Mouse (Mus musculus) left cerebral cortex, adult 11 months (tissue): ENCODE measurements around the gene Car12.

Experiments
- DNase-seq: peaks from one replicate; pipeline ENCODE4 v3.0.0; 2022; ENCODE audit warnings: low spot score

Gene Car12

DNA sequence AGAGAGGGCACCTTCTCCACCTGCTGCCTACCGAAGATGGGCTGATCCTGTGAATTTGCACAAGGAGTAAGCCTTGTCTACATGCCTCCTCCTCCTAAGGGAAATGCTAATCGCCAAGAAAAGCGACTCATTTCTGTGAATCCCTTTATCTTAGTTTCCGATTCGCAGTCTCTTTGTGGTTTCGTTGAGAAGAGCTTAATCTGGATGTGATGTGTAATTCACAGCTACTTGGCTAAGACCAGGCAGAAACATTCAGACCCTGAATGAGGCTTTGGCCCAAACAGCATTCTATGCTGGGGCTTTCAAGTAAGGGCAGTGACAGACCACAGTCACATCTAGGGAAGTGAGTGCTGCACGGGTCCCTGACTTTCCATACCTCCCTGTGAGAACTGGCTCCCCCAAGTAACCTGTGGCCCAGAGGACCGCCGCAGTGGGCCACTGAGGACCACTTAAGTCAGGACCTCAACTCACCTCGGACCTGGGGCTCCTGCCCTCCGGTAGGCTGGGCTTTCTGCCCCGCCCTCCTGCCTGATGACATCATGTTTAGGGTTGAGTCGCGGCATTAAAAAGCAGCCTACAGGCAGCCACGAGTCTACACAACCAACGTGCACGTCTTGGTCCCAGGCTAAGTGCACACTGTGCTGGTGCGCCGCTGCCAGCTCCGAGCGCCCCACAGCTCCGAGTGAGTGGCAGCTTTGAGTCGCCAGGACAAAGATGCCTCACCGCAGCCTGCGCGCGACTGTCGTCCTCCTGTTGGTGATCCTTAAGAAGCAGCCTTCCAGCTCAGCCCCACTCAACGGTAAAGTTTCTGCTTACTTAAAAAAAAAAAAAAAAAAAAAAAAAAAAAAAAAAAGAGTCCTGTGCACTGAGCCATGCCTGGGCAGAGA is at the start of gene Car12:
TSS of gene Car12 (plus strand) at position 552 of the 887 bp plus-strand sequence.
- DNase-seq, result no peak

DNA sequence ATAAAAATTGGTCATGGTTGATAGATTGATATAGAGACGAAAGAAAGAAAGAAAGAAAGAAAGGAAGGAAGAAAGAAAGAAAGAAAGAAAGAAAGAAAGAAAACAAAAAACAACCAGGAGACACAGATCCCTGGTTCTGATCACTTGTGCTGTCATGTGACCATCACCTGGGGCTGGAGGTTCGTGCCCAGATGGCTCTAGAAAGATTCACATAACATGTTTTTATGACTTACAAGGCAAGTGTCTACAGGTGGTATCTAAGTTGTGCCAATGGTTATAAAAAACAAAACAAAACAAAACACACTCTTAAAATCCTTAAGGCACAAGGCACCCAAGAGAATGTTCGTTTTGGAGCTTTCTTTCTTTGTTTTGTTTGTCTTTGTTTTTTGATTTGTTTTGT is 49.7 kb upstream of the Car12 start:
- DNase-seq, result no peak

DNA sequence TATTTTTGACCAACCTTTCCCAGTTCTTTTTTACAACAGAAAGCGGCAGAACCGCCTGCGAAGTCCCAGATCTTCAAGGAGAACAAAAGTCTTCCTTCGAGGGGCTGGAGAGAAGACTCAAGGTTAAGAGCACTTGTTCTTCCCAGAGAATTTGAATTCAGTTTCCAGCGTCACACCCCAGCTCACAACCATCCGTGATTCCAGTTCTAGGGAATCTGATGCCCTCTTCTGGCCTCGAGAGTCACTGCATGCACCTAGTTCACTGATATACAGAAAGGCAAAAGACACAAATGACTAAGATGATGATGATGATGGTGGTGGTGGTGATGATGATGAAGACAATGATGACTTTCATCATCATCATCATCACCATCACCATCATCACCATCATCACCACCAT is 48.9 kb upstream of the Car12 start:
- DNase-seq, result no peak

DNA sequence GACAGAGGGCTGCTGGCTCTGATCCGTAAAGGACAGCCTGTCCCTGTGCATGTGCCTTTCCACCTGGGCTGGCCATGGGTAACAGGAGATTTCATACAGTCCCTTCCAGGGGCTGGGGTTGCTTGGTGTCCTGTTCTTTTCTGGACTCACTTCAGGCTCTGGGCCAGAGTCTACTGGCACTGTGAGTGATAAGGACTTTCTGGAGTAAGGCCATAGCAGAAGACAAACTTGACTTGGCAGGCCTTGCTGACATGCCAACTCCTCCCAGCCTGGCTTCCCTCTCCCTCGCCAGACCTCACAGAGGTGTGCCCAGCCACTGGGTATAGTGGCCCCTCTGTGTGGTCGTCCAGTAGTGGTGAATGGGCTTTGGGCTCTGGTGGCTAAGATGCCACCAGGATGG is 47.3 kb upstream of the Car12 start:
- DNase-seq, result no peak

DNA sequence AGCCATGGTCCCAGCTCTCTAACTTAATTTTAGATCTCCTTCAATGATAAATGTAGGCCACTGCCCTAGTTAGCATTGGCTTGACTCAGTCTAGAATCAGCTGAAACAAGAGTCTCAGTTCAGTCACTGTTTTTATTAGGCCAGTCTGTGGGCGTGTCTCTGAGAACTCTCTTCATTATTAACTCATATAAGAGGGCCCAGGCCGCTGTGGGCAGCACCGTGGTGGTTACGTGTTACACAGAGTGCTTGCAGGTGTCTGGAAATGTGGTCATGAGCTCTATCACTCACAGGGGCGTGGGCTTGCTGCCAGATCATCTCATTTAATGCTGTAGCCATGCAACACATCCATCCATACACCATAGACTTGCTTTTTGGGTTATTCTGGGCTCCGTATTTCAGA is 46.4 kb upstream of the Car12 start:
- DNase-seq, result no peak

DNA sequence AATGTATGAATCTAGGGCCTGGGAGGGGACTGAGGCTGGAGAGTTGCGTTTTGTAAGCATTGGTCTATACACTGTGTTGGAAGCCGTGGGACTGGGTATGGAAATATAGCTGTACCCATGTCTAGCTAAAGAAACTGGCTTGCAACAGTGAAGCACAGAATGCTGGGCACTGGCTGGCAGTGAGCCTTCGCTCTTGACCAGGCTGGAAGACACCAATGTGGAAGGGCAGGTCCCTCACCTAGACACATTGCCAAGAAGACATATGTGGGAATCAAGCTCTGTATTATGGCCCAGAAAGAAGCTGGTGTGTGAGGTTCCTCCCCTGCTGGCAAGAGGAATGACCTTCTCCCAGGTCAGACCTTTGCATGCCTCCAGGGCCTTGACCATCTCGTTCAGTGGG is 45.6 kb upstream of the Car12 start:
- DNase-seq, result no peak

DNA sequence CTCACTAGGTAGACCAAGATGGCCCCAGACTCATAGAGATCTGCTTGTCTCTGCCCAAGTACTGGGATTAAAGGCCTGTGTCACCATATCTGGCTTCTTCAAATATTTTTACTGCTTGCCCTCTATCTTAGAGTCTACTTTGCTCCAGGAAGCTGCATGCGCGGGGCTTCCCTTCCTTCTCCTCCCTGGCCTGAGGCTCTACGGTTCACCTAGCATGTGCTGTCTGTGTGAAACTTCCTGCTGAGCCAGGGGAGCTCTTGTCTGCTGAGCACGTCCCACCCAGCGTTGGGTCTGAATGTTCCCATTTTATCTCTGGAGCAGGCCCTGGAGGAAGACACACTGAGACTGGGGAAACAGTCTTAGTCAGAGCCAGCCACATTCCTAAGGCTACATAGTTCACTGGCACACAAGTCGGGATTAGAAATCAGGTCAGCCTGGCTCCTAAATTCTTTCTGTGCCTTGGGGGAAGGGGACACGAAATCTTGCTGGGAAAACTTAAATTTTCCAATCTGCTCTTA is 43.9 kb upstream of the Car12 start:
- DNase-seq, result no peak

DNA sequence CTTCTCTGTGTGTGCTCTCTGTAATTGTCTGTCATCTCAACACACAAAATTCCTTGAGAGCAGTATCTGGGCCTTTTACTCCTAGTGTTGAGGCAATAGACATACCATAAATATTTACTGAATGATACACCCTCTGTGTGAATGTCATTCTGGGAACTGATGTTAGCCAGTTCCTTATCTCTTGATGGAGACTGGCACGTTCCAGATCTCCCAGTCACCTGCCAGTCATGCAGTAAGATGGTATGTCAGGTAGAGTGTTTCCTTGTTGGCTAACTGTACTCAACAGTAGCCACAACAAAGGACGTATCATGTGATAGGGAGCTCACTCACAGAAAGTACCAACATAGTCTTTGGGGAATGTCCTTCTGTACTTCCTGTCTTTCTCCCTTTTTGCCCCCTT is 39.7 kb upstream of the Car12 start:
- DNase-seq, result no peak

DNA sequence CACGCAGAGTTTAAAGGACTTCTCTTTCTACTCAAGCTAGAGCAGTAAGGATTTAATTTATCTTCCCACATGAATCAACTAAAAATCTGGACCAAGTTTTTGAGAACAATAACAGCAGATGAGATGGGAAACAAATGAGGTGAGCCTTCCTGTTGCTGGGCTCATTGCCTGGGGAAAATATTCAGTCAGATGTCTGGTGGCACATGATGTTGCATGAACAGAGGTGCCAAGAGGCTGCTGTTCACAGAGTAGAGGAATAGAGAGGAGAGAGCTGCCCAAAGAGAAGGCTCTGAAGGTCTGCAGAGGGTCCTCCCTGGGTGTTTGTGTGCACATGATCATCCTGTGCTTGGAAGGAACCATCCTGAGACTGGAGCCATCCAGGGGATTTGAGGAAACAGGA is 37.9 kb upstream of the Car12 start:
- DNase-seq, result no peak

DNA sequence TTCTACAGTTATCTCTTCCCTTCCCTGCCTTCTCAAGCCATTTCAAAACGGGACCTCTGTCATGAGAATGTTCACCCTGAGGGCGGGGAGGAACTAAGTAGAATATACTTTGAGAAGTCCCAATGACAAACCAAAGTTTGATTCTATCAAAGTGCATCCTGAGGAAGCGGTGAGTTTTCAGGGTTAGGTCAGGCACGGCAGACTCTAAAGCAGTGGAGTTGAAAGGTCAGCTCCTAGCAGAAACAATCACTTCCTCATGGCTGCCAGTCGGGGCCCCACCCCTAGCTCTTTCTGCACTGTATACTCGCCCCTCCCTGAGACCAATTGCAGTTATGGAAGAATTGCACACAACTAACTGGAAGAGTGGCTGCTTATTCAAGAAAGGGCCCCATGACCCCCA is 33.4 kb upstream of the Car12 start:
- no peak for DNase-seq

DNA sequence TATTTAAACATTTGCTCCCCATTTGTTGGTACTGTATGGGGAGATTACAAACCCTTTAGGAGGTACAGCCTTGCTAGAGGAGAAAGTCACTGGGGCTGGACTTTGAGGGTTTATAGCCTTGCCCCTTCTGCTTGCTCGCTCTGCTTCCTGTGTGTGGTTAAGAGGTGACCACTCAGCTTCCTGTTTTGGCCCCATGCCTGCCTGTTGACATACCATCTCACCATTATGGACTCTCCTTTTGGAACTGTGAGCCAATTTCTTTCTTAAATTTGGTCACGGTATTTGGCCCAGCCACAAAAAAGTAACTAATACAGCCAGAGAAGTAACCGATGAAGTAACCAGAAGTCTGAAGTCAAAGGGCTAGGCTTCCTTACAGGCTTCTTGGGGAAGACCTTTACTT is 30.7 kb upstream of the Car12 start:
- no peak for DNase-seq

DNA sequence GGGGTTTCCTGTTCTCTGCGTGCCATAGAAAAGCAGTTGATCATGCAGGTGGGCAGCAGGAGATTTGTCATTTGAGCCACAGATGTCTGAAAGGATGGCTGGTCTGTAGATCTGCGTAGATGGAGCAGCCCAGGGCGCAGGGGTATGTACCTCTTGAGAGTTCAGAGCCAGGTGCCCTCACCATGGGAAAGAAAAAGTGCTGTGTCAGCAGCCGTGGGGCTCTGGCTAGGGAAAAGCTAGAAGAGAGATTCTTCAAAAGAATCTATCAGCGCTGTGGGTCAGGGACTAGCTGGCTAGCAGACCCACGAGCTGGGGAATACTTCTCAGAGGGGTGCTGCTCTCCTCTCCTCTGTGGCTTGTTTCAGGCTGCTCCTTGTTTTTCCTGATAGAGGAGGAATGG is 27.8 kb upstream of the Car12 start:
- DNase-seq, result no peak

DNA sequence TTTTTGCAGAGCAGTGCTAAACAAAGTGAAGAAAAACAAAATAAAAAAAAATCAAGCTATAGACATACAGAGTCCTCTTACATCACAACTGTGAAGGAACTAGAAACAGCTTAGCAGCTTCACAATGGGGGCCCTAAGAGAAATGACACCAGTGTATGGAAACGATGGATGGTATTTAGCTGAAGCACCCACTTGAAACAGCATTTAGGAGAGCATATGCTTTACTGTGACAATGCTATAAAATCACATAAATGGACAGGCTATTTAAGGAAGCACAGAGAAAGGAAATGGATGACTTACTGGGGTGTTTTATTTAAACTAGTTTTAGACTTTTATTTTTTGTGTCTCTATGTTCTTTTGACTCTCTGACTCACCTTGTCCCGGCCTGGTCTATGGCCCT is 25.8 kb upstream of the Car12 start:
- no peak for DNase-seq

DNA sequence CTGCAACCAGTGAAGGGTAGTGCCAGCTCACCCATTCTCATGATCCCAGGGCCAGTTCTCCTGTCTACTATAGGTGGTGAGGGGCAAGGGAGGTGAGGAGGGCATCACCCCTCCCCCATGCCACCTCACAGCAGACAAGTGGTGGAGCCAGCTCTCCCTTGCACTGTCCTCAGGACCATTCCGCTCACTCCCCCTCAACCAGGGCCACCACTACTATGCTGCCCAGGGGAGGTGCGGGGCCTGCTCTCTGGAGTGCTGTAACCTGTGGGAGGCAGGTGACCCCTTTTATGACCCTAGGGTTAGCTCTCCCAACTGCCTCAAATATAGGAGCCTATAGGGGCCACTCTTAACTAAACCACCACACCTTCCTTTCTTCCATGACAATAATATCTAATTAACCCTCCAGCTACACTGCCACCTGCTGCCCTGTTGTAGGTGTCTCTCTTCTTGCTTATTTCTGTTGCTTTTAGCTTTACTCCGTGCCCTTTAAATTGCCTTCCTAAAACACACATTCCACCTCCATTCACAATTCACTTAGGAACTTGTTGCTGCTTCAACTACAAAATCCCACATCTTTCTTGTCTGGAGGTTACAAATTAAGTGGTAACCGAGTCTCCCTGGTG is 21.7 kb upstream of the Car12 start:
- no peak for DNase-seq

DNA sequence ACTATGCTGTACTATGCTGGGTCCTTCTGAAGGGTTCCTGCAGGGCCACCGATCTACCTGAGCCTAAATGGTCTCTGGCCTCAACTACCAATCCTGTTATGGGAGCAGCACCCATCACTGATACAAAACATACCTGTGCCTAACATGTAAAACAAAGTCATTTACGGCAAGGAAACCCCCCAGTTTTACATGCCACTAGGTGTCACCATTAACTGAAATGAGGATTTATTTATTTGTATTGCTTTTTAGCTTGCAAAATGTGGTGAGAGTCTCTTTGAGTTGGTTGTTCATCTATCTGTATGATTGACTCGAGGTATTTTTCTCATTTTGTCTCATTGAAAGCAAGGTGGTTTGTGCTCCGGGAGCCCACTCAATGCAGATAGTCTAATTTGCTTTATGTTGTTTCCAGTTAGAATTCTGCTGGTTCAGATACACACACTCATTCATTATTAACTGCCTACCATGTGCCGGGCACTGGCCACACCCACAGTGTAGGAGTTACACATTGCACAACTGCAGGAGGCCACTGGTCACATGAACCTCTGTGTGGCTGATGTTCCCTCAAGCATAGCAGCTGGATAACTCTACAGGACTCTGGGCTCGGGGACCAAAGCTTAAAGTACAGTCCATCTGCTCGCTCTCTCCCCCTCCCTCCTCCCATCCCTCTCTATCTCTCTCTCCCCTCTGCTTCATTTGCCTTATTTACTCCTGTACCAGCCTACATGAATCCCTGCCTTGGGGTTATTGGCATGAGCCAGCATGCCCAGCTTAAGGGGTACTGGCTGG is 15.9 kb upstream of the Car12 start:
- no peak for DNase-seq

DNA sequence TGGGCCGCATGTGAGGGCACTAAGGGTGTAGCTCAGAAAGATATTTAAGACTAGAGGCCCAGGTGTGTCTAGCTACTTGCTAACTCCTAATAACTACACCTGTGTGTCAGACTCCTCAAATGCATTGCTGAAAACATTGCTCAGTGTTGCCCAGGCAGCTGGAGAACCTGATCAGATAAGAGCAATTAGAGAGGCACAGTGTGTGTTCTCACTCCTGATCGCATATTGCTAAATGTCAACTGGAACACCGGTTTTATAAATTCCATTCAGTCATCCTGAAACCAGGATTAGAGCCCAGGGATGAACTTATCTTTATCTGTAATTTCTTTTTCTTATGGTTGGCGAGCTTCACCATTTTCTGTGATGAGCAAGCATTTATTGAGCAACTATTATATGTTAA is 13.7 kb upstream of the Car12 start:
- DNase-seq, result no peak

DNA sequence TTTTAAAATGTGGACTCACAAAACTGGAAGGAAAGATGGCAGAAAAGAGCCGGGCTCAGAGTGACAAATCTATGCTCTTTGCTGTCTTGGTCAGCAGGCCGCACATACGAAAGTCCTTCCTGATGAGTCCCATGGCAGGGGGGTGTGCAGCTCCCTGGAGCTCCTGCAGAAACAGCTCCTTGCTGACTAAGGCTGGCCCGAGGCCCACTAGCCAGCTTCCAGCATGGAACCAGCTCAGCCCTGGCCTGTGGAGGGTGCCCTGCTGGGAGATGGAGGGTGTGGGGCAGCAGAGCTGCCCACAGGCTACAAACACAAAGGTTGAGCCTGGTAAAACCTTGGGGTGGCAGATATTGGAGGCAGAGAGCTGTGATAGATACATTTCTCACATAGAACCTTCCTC is 10.5 kb upstream of the Car12 start:
- DNase-seq, result no peak

DNA sequence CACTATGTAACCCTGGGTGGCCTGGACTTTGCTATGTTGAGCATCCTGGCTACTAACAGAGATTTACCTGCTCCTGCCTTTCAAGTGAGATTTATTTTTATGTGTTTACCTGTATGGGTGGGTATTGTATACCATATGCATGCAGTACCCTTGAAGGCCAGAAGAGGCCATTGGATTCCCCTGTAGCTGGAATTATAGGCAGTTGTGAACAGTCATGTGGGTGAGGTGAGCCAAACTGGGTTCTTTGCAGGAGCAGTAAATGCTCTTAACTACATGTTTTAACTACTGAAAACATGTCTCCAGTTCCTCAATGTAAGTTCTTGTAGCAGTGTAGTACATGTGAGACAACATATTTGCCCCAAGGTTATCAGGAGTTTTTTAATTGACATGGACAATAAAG is 8.1 kb upstream of the Car12 start:
- no peak for DNase-seq

DNA sequence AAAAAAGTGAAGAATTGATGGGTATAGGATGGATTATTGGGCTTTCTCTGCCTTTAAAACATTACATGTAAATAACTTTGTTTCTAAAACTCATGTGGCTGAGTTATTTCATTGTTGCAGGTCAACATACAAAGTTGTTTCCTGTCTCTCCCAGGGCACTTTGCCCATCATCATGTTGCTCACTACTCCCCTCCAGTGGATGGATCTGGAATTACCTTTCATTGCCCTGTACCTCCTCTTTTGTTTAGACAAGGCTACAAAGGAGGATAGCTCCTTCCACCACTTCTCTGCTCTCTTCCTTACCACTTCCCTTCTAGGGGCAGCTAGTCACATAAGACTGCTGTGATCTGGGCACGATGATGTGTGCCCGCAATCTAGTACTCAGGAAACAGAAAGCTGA is 7.7 kb upstream of the Car12 start:
- DNase-seq, result peak; percentile 27

DNA sequence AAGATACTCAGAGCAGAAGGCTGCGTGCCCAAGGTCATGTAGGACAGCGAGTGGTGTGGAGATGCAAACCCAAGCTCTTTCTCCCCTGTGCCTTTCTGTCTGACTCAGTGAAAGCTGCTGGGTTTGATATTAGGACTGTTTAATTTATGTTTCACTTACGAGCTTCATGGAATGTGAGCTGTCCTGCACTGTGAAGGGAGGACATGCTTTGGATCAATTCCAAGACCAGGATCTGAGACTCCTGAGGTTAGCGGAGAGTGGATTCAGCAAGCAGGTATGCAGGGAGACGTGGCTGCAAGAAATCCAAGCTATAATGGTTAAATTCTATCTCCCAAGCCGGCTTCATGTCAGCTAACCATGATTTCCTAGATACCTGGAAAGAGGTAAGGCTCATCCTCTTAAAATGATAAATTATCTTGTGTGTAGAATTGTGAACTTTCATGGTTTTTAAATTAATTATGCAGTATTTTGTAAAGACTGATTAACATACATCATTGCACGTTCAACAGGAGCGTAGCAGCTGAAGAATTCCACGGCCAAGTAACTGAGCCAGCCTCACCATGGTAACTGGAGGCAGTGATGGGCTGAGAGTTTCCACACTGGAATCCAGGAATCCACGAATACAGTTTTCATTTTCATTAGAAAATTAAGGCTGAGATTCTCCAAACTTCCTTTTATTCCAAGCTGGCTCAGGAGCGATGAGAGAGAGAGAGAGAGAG is 5.3 kb upstream of the Car12 start:
- no peak for DNase-seq

DNA sequence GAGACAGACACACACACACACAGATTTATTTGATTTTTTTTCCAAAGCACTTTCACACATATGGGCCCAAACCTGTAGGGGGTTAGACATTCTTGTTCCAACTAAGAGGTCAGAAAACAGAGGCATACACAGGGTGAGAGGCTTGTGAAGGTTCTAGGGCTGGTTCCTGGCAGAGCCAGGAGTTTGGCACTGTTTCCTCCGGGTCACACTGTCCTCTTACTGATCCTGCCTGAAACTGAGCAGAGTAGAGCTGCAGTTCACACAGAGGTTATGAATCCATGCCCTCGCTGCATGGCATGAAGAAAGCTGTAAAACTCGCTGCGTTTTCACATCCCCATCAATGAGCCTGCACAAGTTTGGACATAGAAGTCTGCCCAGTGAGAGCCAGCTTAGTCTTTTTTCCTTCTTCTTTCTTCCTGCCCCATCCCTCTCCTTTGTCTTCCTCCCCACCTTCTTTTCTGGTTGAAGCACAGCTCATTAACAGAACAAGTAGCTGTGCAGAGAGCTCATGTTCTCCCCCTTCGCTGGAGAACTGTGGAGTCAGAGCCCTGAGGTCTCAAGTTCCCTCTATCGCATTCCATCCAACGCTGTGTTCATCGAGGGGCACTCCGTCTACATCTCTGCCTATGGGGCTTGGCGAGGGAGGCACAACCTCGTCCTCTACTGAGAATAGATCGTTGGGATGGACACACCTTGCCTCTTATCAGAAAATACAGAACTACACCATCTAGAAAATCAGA is 4.5 kb upstream of the Car12 start:
- no peak for DNase-seq
